Mouse (Mus musculus) bone marrow macrophage, adult 2 months (primary cell): ENCODE results near the gene Bri3bp.

Source experiments
- CTCF ChIP-seq: IDR thresholded peaks from 2 replicates; pipeline ENCODE4 v1.5.1; 2012; ENCODE audit warnings: low read depth, mild to moderate bottlenecking, low read length, moderate library complexity
- POLR2A ChIP-seq: IDR thresholded peaks from 2 replicates; pipeline ENCODE4 v1.6.1; 2012; ENCODE audit warnings: mild to moderate bottlenecking, low read depth, low read length, borderline replicate concordance

GRCm38 (mm10) chr5:125402991-125403390 lies 38.4 kb upstream of the Bri3bp start:
- no peak for TF ChIP-seq CTCF
- TF ChIP-seq POLR2A: no peak
